Mouse (Mus musculus) embryonic stem cell, embryonic (primary cell): ENCODE results near the gene Ufc1.
"Not testable (repeated sequence)": the region's sequence is repeated elsewhere in the genome, so short reads cannot be mapped to it uniquely, and the experiment has no call there.

Source experiments
- CTCF ChIA-PET, 4 experiments: fragments of 300-600 bp in 2 of 4; fragments of 350-600 bp in 2 of 4; sonication (Branson Sonifier 250); formaldehyde crosslinking; loops; one replicate each; lab custom pipeline; 2022; ENCODE audit warnings: inconsistent platforms in 2 of 4; lab: Charles Lee
- POLR2A ChIA-PET, 4 experiments: fragments of 300-600 bp in 2 of 4; fragments of 350-600 bp in 2 of 4; sonication (Branson Sonifier 250); formaldehyde crosslinking; loops; one replicate each; lab custom pipeline; 2022; ENCODE audit warnings: antibody characterized with exemption in 4 of 4, inconsistent platforms in 1 of 4; lab: Charles Lee

Gene Ufc1

DNA sequence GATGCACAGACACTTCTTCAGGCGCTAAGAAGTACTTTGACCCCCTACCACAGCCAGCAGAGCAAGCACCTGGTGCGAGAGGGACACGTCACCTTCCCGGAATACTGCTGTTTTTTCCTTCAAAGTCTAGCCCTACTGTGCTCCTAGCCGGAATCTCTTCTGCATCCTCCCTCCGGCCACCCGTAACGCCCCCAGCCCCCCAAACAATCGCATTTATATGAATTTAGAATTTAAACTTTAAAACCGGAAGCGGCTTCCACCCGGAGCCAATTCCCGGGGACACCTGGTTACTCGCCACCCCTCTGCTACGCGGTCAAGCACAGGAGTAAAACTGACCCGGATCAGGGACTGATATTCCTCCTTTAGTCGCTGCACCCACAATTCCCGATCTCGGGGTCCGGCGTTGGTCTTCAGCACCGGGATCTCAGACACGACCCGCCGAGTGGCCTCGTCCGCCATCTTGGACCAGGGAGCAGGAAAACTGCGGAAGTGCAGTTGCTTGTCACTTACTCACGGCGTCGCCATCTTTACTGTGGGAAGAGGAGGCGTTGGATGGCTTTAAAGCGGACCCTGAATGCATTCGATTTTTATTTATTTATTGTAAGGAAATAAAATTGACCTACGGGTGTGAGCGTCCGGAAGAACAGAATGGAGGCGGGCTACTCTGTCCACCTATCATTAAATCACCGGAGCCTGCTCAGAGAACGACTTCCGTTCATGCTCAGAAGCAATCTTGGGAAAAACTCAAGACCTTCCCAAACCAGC, at the start of gene Ufc1:
Gene Ufc1, minus strand, starts transcription at position 727 of the 765 bp plus-strand sequence.
- POLR2A ChIA-PET = interaction anchor here in 3 of 4 experiments (0.7 to 3.0 kb wide), 30 partner anchors 8 to 401 kb away, joined by 3 to 22 read pairs (median 5); partner anchors contain the start of genes B4galt3 (in 2 of the 3), Dedd (in 2 of the 3), Ppox (in 2 of the 3) and Klhdc9 (in 1 of the 3)
- CTCF ChIA-PET = interaction anchor here in 2 of 4 experiments (0.7 to 1.5 kb wide), 3 partner anchors 13 to 59 kb away, joined by 3 to 8 read pairs (median 3); partner anchors contain the start of genes B4galt3 (in 1 of the 2) and Ppox (in 1 of the 2)

DNA sequence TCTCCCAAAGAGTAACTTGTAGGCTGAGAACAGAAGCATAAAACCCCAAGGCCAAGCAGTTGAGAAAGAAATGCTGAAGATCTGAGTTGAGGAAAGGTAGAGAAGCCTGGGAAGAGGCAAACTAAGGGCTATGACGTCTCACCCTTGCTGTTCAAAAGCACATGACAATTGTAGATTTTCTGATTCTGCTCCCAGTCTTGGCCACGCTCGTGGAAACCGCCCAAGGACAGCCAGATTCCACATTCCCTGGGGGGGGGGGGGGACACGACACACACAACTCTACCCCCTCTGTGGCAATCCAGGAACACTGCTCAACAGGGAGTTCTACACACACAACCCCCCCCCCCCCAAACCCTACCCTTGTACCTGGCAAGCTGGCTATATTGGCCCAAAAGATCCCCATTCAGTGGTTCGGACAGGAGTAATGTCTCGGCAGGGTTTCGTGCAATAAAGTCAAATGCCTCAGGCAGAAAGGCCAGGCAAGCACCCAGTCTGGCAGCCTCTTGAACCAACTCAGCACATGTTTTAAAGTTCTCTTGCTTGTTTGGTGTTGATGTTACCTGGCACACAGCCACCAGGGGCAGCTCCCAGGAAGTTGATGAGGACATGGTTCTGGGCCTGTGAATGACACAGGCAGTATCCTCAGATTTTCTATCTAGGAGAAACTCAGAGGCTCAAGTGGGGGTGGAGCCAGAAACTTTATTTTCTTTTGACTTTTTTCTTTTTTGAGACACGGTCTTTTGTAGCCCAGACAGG, 49.3 kb upstream of the Ufc1 start:
- CTCF ChIA-PET = interaction anchor here in 3 of 4 experiments (0.6 to 2.9 kb wide), 4 partner anchors 14 to 351 kb away, joined by 4 to 14 read pairs (median 5); no protein-coding TSS in a partner anchor
- POLR2A ChIA-PET = interaction anchor here (0.6 to 8.7 kb wide), 19 partner anchors 9 to 950 kb away, joined by 3 to 90 read pairs (median 5); partner anchors contain the start of genes Dedd (in 2 of the 4), Klhdc9 (in 2 of the 4) and Pcp4l1 (in 1 of the 4)

DNA sequence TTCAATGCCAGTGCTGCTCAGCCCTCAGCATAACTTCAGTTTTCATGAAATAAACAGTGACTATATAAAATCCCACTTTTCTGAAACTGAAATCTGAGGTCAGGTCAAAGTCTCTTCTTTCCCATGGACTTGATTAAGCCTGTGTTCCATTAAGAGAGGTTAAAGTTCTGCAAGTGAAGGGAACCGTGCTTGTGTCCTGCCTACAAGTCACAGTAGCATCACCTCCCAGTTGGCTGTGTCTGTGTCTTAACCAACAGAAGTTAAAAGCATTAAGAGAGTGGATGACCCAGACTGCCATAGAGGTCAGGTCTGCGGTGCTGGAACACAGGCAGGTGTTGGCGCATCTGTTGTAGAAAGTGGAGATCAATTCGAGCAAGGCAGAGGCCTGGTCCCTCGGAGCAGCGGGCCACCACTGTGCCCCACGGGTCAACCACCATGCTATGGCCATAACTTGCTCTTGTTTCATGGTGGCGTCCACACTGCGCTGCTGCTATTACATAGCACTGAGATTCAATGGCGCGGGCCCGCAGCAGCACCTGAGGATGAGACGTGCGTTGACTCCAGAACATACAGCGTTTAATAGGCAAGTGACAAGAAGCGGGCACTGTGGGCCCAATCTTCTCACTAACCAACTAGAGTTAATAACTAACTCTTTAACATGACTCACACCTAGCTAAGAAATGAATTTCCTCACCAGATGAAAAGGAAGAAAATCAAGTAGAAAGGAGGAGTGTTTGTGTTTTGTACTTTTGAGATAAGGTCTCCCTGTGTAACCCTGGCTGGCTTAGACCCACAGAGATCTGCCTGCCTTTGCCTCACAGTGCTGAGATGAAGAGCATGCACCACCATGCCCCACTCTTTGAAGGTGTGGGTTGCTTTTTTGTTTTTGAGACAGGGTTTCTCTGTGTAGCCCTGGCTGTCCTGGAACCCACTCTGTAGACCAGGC, 47.7 kb upstream of the Ufc1 start:
- CTCF ChIA-PET = no interaction called here
- POLR2A ChIA-PET = interaction anchor here in 1 of 4 experiments (1.7 to 8.7 kb wide), 2 partner anchors 15 to 17 kb away, joined by 5 to 90 read pairs; partner anchors contain the start of gene Klhdc9

DNA sequence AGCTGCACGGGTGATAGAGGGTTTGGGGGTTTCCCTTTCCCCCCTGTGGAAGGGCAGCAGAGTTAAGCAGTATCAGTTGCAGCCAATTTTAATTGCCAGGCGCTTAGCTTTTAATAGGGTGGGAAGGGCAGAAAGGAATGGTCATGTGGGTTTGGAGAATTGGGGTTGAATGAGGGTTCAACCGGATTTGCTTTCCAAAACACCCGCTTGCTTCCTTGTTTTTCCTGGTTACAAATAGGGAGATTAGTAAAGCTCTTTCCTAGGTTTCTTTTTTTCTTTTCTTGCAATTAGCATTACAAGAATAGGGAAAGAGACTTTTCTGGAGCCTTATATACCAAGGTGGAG, 35.4 kb upstream of the Ufc1 start:
- ChIA-PET POLR2A (interaction anchor here in 3 of 4 experiments (0.6 to 4.5 kb wide), 25 partner anchors 8 to 216 kb away, joined by 3 to 34 read pairs (median 4); partner anchors contain the start of genes Nit1 (in 3 of the 3), Pfdn2 (in 3 of the 3), Adamts4 (in 1 of the 3) and B4galt3 (in 1 of the 3)), CTCF (interaction anchor here in 2 of 4 experiments (0.6 to 1.1 kb wide), 2 partner anchors 26 to 171 kb away, joined by 3 to 4 read pairs; no protein-coding TSS in a partner anchor)

DNA sequence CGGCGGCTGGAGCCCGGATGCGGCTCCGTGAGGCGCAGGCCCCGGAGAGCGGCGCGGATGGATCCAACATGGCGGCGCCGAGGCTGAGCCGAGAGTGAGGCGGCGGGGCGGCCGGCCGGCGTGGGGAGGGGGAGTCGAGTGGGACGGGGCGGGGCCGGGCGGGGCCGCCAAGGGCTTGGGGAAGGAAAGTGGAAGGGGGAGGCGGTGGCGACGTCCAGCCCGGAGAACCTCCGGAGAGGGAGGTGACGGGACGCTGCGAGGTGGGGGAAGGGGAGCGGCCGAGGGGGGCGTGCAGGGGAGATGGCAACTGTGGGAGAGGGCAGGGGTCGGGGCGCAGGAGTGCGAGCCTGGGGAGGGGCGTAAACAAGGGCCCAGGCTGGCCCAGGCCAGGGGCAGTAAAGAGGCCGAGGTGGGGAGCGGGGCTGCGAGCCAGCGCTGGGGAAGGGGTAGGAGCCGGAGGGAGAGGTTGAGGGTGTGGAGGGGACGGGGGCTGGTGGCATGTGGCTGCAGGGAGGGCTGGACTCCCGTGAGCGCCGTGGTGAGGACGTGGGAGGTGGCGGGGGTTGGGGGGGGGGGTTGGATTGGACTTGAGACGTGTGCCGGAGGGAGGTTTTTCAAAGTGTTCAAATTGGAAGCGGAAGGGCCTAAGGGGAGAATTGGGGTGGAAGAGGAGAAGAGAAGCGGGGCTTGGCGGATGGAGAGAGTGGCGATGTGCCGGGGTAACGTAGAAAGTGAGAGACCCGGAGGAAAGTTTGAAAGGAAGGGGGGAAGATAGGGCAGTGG, 34.8 kb upstream of the Ufc1 start:
- ChIA-PET POLR2A (interaction anchor here (0.6 to 4.5 kb wide), 48 partner anchors 8 to 216 kb away, joined by 3 to 34 read pairs (median 5); partner anchors contain the start of genes Nit1 (in 3 of the 4), Pfdn2 (in 3 of the 4), B4galt3 (in 2 of the 4) and F11r (in 2 of the 4)), CTCF (interaction anchor here in 3 of 4 experiments (0.6 to 1.4 kb wide), 5 partner anchors 25 to 165 kb away, joined by 3 to 7 read pairs (median 4); partner anchors contain the start of gene Ppox (in 1 of the 3))

DNA sequence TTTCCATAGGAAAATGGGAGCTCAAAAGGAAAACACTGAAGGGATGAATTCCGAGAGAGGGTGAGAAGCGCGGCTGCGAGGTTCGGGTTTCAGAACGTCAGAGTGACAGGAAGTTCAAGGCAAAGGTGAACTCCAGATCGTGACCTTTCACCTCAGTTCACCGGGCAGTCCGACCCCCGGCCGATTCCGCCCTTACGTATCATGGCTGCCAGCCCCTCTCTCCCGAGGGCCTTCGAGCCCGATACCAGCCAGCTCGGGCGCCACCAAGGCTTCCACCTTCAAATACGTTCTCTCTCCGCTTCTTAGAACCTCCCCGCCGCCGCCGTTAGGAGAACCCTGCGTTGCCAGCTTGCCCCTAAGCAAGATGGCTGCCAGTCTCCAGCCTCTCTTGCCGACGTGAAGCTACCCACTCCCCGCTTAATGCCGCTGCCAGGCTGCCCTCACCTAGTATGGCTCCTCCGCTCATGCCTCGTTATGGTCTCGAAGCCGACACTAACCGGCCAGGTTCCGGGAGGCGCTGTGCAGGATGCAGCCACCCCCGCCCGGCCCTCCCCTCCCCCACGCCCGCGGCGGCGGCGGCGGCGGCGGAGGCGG, 34.1 kb upstream of the Ufc1 start, which contains the start of gene Dedd:
Gene Dedd, plus strand, starts transcription at position 307 of the 594 bp plus-strand sequence.
- ChIA-PET POLR2A (interaction anchor here (0.6 to 4.5 kb wide), 62 partner anchors 9 to 187 kb away, joined by 3 to 34 read pairs (median 4); partner anchors contain the start of genes Nit1 (in 4 of the 4), Pfdn2 (in 4 of the 4), B4galt3 (in 3 of the 4) and Ppox (in 3 of the 4)), CTCF (interaction anchor here in 2 of 4 experiments (0.7 to 1.4 kb wide), 6 partner anchors 25 to 166 kb away, joined by 3 to 7 read pairs (median 4); partner anchors contain the start of gene Ppox (in 2 of the 2))

DNA sequence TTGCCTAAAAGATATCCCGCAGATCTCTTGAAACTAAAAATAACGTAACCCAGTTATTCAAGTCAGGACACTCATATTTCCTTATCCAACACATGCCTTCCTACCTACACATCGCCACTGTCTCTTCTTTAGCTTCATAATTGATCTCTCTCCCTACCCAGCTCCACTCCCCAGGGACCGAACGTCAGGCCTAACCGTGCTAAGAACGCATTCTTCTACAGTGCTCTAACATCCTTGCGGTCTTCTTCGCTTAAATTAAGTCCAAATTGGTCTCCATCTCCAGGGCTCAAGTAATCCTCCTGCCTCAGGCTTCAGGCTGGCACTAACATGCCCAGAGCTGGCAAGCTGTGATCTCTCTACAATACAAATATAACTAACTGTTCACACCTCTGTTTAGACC, 33.4 kb upstream of the Ufc1 start:
- ChIA-PET POLR2A (interaction anchor here (0.6 to 4.5 kb wide), 58 partner anchors 8 to 197 kb away, joined by 3 to 34 read pairs (median 4); partner anchors contain the start of genes Nit1 (in 4 of the 4), Pfdn2 (in 4 of the 4), Ppox (in 3 of the 4) and Usf1 (in 3 of the 4)), CTCF (interaction anchor here in 3 of 4 experiments (0.6 to 1.4 kb wide), 7 partner anchors 26 to 1619 kb away, joined by 3 to 7 read pairs (median 4); partner anchors contain the start of gene Ppox (in 2 of the 3))

DNA sequence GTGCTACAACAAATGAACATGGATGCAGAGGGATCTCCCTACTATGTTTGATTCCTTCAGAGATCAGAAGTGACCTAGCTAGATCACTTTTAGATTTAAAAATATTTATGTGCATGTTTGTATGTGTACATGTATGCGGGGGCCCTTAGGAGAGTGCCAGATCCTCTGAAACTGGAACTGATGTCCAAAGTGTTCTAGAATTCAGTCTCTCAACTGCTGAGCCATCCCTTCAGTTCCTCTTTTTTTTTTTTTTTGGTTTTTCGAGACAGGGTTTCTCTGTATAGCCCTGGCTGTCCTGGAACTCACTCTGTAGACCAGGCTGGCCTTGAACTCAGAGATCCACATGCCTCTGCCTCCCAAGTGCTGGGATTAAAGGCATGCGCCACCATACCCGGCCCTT, 31.8 kb upstream of the Ufc1 start:
- CTCF ChIA-PET = not testable (repeated sequence)
- POLR2A ChIA-PET = interaction anchor here in 2 of 4 experiments (0.9 to 3.1 kb wide), 9 partner anchors 16 to 176 kb away, joined by 3 to 30 read pairs (median 6); partner anchors contain the start of genes Klhdc9 (in 2 of the 2), Alyref2 (in 1 of the 2), B4galt3 (in 1 of the 2) and Nit1 (in 1 of the 2)

DNA sequence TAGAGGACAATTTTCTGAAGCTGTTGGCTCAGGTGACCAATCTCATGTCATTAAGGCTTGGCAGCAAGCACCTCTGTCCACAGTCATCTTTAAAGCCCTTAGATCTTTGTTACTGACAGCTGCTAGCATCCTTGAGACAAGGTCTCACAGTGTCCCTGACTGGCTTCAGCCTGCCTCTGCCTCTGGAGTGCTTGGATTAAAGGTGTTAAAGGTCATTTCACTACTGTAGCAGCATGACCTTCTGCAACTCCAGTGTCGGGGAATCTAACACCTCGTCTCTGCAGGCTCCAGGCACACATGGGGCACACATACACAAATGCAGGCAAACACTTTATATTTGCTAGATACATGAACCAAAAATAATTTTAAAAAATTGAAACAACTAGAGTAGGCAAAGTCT, 30.7 kb upstream of the Ufc1 start:
- ChIA-PET CTCF (interaction anchor here in 2 of 4 experiments (0.5 to 4.9 kb wide), 3 partner anchors 32 to 176 kb away, joined by 3 to 67 read pairs (median 3); partner anchors contain the start of gene Klhdc9 (in 1 of the 2)), POLR2A (interaction anchor here in 2 of 4 experiments (0.8 to 3.1 kb wide), 14 partner anchors 9 to 176 kb away, joined by 3 to 20 read pairs (median 4); partner anchors contain the start of genes B4galt3 (in 2 of the 2), Nit1 (in 2 of the 2), Pfdn2 (in 2 of the 2) and Klhdc9 (in 1 of the 2))

DNA sequence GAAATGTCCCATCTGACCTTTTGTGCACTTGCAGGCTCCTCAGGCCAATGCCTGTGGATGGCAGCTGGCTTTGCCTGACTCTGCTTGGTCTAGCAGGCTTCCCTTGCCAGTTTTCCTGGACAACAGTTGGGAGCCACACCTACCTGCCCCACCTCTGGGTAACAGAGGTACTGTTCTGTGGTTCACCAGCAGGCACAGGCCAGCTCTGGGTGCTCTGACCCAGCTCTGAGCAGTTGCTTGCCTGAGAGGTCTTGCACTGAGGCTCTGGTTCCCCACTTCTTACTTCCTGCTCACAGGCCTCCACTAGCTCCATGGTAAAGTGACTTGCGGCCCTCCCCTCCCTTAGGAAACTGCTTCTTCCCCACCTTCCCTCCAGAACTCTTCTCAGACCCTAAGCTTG, 27.2 kb upstream of the Ufc1 start:
- POLR2A ChIA-PET = interaction anchor here (0.6 to 5.1 kb wide), 60 partner anchors 9 to 181 kb away, joined by 3 to 72 read pairs (median 4); partner anchors contain the start of genes Klhdc9 (in 3 of the 4), Nit1 (in 3 of the 4), Pfdn2 (in 3 of the 4) and Alyref2 (in 2 of the 4)

DNA sequence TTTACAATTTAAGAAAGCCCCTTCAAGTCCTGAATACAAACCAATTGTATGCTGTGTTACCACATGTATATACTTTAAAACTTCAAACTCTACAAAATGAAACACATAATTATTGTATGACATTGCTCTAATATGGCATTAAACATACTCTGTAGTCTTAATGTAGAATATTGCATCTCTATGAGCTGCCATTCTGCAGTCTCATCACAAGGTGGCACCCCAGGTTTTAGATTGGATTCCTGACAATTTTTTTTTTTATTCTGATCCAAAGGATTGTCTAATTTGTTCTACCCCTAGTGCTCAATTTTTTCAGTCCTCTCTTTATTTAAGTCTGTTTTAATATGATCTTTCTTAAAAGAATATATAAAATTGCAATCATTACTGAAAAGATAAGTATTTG, 26.6 kb upstream of the Ufc1 start:
- ChIA-PET CTCF (interaction anchor here (0.6 to 4.9 kb wide), 34 partner anchors 14 to 247 kb away, joined by 3 to 67 read pairs (median 4); partner anchors contain the start of genes Klhdc9 (in 2 of the 4), Nit1 (in 2 of the 4), Pfdn2 (in 2 of the 4) and Ppox (in 2 of the 4)), POLR2A (interaction anchor here (0.6 to 5.1 kb wide), 47 partner anchors 9 to 181 kb away, joined by 3 to 72 read pairs (median 5); partner anchors contain the start of genes Klhdc9 (in 3 of the 4), Nit1 (in 3 of the 4), Pfdn2 (in 3 of the 4) and Alyref2 (in 2 of the 4))

More for the DNA sequence above, 27.2 kb upstream of the Ufc1 start:
- CTCF ChIA-PET = interaction anchor here (0.5 to 4.9 kb wide), 43 partner anchors 11 to 807 kb away, joined by 3 to 67 read pairs (median 4); partner anchors contain the start of genes Klhdc9 (in 2 of the 4), Nit1 (in 2 of the 4), Pfdn2 (in 2 of the 4) and Ppox (in 2 of the 4)

DNA sequence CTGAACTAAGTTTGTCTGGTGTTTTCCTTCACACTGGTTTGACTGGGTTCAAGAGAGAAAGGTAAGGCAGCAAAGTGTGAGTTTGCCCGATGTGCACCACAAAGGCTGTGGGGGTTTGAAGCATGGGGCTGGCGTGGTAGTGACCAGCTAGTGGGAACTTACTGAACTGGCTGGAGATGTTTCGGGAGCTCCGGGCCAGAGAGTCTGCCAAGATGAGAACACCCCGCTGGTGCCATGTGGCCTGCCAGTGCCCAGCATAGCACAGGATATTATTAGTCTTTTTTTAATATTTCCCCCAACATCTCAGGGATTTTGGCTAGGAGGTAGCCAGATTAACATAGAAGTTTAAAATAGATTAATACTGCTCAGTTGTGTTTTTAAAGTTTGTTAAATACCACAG, 25.3 kb upstream of the Ufc1 start:
- POLR2A ChIA-PET = interaction anchor here (0.6 to 5.1 kb wide), 46 partner anchors 8 to 425 kb away, joined by 3 to 72 read pairs (median 4); partner anchors contain the start of genes Dedd (in 3 of the 4), Nit1 (in 3 of the 4), Pfdn2 (in 3 of the 4) and Klhdc9 (in 2 of the 4)
- CTCF ChIA-PET = interaction anchor here in 1 of 4 experiments (0.8 to 2.2 kb wide), 8 partner anchors 14 to 244 kb away, joined by 3 to 9 read pairs (median 4); partner anchors contain the start of genes Klhdc9 and Ppox

DNA sequence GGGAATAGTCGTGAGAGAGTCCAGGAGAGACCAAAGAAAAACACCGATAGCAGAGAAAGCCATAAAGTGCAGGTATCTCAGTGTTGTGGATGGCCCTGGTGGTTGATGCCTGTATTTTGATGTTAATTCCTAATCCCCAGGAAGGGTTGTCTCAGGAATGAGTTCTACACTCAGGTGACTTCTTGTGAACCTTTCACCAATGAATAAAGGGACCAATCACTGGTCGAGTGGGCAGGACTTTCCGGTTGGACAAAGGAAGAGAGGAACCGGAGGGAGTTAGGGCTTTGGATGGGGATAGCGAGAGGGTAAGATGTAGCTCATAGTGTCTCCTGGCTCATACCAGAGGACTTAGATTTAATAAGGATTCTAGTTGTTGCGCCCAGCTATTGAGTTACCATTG, 24.9 kb upstream of the Ufc1 start:
- CTCF ChIA-PET = interaction anchor here in 1 of 4 experiments (0.8 to 2.2 kb wide), 8 partner anchors 15 to 244 kb away, joined by 3 to 9 read pairs (median 4); partner anchors contain the start of genes Klhdc9 and Ppox
- POLR2A ChIA-PET = interaction anchor here (0.6 to 5.1 kb wide), 48 partner anchors 9 to 424 kb away, joined by 3 to 72 read pairs (median 4); partner anchors contain the start of genes Dedd (in 3 of the 4), Nit1 (in 3 of the 4), Pfdn2 (in 3 of the 4) and Klhdc9 (in 2 of the 4)
